Comparison of ENCODE assay signal across 20 mouse cellular contexts in the genomic region with DNA sequence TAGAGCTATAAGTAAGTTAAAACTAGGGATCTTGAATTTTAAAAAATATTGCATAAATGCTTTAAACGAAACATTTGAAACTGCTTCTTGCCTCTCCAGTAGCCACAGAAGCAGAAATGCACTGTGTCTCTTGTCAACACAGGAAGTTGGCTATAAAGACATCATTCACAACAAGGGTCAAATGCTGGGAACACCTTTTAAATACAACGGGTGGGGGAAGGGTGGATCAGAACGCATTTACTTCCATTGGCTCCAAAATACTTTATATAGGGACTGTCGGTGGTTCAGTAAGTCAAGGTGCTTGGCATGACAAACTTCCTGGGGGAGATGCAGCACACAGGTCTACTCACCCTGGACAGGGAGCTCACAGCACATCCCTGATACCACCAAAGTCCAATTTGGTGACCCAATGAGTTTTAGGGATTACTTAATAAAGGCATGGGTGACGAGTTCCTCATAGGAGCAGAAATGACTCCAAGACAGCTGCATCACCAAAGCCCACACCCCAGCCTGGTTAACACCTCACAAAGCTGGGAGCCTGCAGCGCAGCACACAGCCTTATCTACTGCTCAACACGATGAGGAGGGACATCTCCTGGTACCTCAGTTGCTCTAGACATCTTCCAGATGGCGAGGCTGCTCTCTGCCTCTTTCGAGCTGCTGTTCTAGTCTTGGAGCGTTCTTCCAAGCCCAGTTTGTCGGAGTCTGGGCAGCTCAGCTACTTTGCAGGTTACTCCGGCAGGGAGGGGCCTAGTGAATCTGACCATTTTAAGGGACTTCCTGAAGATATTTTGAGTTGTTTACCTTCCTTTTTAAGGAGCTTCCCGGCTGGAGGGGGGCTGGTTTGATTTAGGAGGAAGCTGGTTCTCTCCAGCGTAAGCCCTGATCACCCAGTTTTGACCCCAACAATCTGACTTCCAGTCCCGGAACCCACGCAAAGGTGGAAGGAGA. TPM values are rescaled to one million over a fixed set of nuclear protein-coding genes. Genes with fewer than 3 reads are reported as not detected.
DNase-seq lines count a peak whose midpoint lies in the region; ATAC-seq and TF ChIP-seq lines count a peak whose summit lies in the region.
"Had no signal": no experiment of that assay in that cellular context is flagged by ENCODE, and none has a peak within 500 bp of the region (broad histone marks: within the 10 kb centered on the region; RNA-seq: fewer than 3 reads in every experiment).

No protein-coding gene starts in this region.

- H3K36me3 ChIP-seq in kidney, embryonic 16.5 days (ENCODE audit: insufficient read depth, low read length): no peaks in the 10 kb centered on the region
- no peaks in the 10 kb centered on the region for H3K36me3 ChIP-seq in stomach, postnatal 0 days (ENCODE audit: control insufficient read depth, insufficient read depth, low read length)
- H3K36me3 ChIP-seq: heart, embryonic 13.5 days; lung, embryonic 15.5 days; neural tube, embryonic 13.5 days had no signal

- no peak overlapping the region for H3K9ac ChIP-seq in kidney, embryonic 16.5 days (replicated peaks; ENCODE audit: low read length)
- no peak overlapping the region for H3K9ac ChIP-seq in stomach, postnatal 0 days (ENCODE audit: low read length)
- H3K9ac ChIP-seq: heart, embryonic 13.5 days; lung, embryonic 15.5 days; neural tube, embryonic 13.5 days had no signal

- H3K27ac ChIP-seq in gastrocnemius, adult 2 months: peak overlapping the region; percentile 72
- H3K27ac ChIP-seq in kidney, embryonic 16.5 days (ENCODE audit: low read length): peak overlapping the region; percentile 38; the same call in 1 of the 2 replicates
- H3K27ac ChIP-seq in stomach, postnatal 0 days (replicated peaks): no peak overlapping the region
- H3K27ac ChIP-seq: heart, embryonic 13.5 days; lung, embryonic 15.5 days; neural tube, embryonic 13.5 days had no signal

- ATAC-seq in kidney, embryonic 16.5 days (ENCODE audit: low FRiP score, low TSS enrichment): no peak
- ATAC-seq in stomach, postnatal 0 days (ENCODE audit: low FRiP score, low TSS enrichment): no peak
- ATAC-seq: forebrain, embryonic 14.5 days; hindbrain, embryonic 16.5 days had no signal

- H3K4me2 ChIP-seq in kidney, embryonic 16.5 days (replicated peaks; ENCODE audit: low read depth, low read length): 0 out of 2 replicates have a peak overlapping the region, but pooled peaks have one; percentile 14
- H3K4me2 ChIP-seq in stomach, postnatal 0 days (replicated peaks; ENCODE audit: low read depth): no peak overlapping the region
- H3K4me2 ChIP-seq: heart, embryonic 13.5 days; lung, embryonic 15.5 days; neural tube, embryonic 13.5 days had no signal

- H3K27me3 ChIP-seq in kidney, embryonic 16.5 days (ENCODE audit: insufficient read depth, low read length): no peaks in the 10 kb centered on the region
- no peaks in the 10 kb centered on the region for H3K27me3 ChIP-seq in stomach, postnatal 0 days (ENCODE audit: control insufficient read depth, insufficient read depth, low read length)
- H3K27me3 ChIP-seq: heart, embryonic 13.5 days; lung, embryonic 15.5 days; neural tube, embryonic 13.5 days had no signal

- 51% methylated on average over 16 of the region's 16 CpGs for WGBS in kidney, embryonic 16.5 days
- 66% methylated on average over 16 of the region's 16 CpGs for WGBS in stomach, postnatal 0 days

- H3K9me3 ChIP-seq in kidney, embryonic 16.5 days (ENCODE audit: low read length): no peaks in the 10 kb centered on the region
- H3K9me3 ChIP-seq in stomach, postnatal 0 days (ENCODE audit: control insufficient read depth, low read length): no peaks in the 10 kb centered on the region
- H3K9me3 ChIP-seq: heart, embryonic 13.5 days; lung, embryonic 15.5 days; neural tube, embryonic 13.5 days had no signal

- H3K4me1 ChIP-seq in kidney, embryonic 16.5 days (ENCODE audit: insufficient read depth, low read length): peaks cover 19% of the 10 kb centered on the region
- H3K4me1 ChIP-seq in stomach, postnatal 0 days (replicated peaks; ENCODE audit: control insufficient read depth, insufficient read depth): no peaks in the 10 kb centered on the region
- H3K4me1 ChIP-seq: neural tube, embryonic 13.5 days had no signal

- H3K4me3 ChIP-seq in gastrocnemius, adult 2 months: peak overlapping the region; percentile 13
- H3K4me3 ChIP-seq in kidney, embryonic 16.5 days (ENCODE audit: low read length): no peak overlapping the region
- no peak overlapping the region for H3K4me3 ChIP-seq in stomach, postnatal 0 days (ENCODE audit: low read depth, low read length)
- H3K4me3 ChIP-seq: heart, embryonic 13.5 days; lung, embryonic 15.5 days; neural tube, embryonic 13.5 days had no signal

- no peak for TF ChIP-seq CTCF in gastrocnemius, adult 2 months (IDR thresholded peaks at IDR 0.05)
- TF ChIP-seq CTCF in stomach, postnatal 0 days (IDR thresholded peaks at IDR 0.05; ENCODE audit: low read depth): no peak

- intact Hi-C loops in gastrocnemius, adult 2 months (cut with DNase I): no loop called here
- intact Hi-C loops in gastrocnemius, postnatal 36 days (cut with DNase I): no loop called here

- no peak for DNase-seq in gastrocnemius, adult 2 months
- DNase-seq in gastrocnemius, postnatal 36 days: no peak
- no peak for DNase-seq in kidney, postnatal 14 days
- peak; percentile 53 for DNase-seq in lung, postnatal 36 days
- no peak for DNase-seq in lung, postnatal 25 days (ENCODE audit: low spot score)
- peak; percentile 9 for DNase-seq in stomach, postnatal 0 days (ENCODE audit: low spot score)
- no peak for DNase-seq in adrenal gland, adult (ENCODE audit: inconsistent age in 2 of 2, low spot score in 1 of 2)
- DNase-seq: cerebellum, adult 11-12 months; cerebellum, postnatal 25 days; heart, postnatal 4 days; layer of hippocampus, postnatal 36 days; left cerebral cortex, postnatal 4 days; right cerebral cortex, postnatal 25 days; thymus, postnatal 14 days had no signal

- TF ChIP-seq EP300 in stomach, postnatal 0 days (optimal IDR thresholded peaks at IDR 0.05): no peak

RNA-seq across cellular contexts. Expression of gene Lpin2, which starts 45.7 kb away (rescaled TPM):
- total RNA-seq in gastrocnemius, adult 2 months (2021): 1 to 10 TPM; 5.3 to 5.6 TPM
- total RNA-seq in gastrocnemius, postnatal 36 days (2021): 1 to 10 TPM; 2.6 to 3.5 TPM
- polyA plus RNA-seq in kidney, embryonic 16.5 days (2015; fragmentation: Nextera tagmentation; extraction: Ambion mirVana): 65.8 and 78.4 TPM in 2 replicates
- polyA plus RNA-seq in stomach, postnatal 0 days (2015; fragmentation: Nextera tagmentation; extraction: Ambion mirVana): 21.3 and 22.6 TPM in 2 replicates

Comparison
In these comparisons a context has a peak if more than half of its experiments do, and no peak if none do; other contexts are left out.
1. DNase-seq: peak in lung, postnatal 36 days (single experiment) and stomach, postnatal 0 days (single experiment); none in gastrocnemius, adult 2 months (single experiment), gastrocnemius, postnatal 36 days (0 of 2), kidney, postnatal 14 days (single experiment), lung, postnatal 25 days (single experiment) and adrenal gland, adult (0 of 2).